Mouse (Mus musculus) cerebellum, adult 2 months (tissue): Measurements from ENCODE around the gene Ly6g5b.

Experiments
- CTCF ChIP-seq: fragments of 200-500 bp; IDR thresholded peaks from 2 replicates; pipeline ENCODE4 v1.5.1; 2011; ENCODE audit warnings: low read depth, mild to moderate bottlenecking, control low read depth, low read length, moderate library complexity, borderline replicate concordance; ENCODE audit not compliant: insufficient read depth
- POLR2A ChIP-seq: fragments of 200-500 bp; IDR thresholded peaks from 2 replicates; pipeline ENCODE4 v1.6.1; 2011; ENCODE audit warnings: low read length, control low read depth, borderline replicate concordance; ENCODE audit not compliant: insufficient read depth

GRCm38 (mm10) chr17:35153077-35153476 lies 37.8 kb upstream of the Ly6g5b start:
- TF ChIP-seq POLR2A: no peak
- TF ChIP-seq CTCF: no peak
